Comparison of ENCODE assay signal across 24 mouse cellular contexts in genomic region chr13:43474722-43475121, GRCm38 (mm10).
"Had no signal": no experiment of that assay in that cellular context is flagged by ENCODE, and none has a peak within 500 bp of the region (broad histone marks: within the 10 kb centered on the region; RNA-seq: fewer than 3 reads in every experiment).

No protein-coding gene starts in this region.

- ATAC-seq: hindbrain, postnatal 0 days; intestine, embryonic 16.5 days; liver, embryonic 12.5 days had no signal

- DNase-seq: gastrocnemius, postnatal 14 days; gastrocnemius, postnatal 36 days; heart, adult 18-20 months; heart, postnatal 10 days; kidney, adult 11 months; kidney, adult 2 months; kidney, adult 9 months; kidney, postnatal 14 days; kidney, postnatal 36 days; layer of hippocampus, adult 9-11 months; layer of hippocampus, postnatal 36 days; left cerebral cortex, postnatal 4 days had no signal

- H3K27me3 ChIP-seq: heart, embryonic 12.5 days; hindbrain, embryonic 13.5 days; hindbrain, embryonic 15.5 days; kidney, embryonic 15.5 days; limb, embryonic 13.5 days; limb, embryonic 15.5 days; liver, embryonic 12.5 days; liver, embryonic 15.5 days had no signal

- H3K9ac ChIP-seq: heart, embryonic 12.5 days; hindbrain, embryonic 13.5 days; hindbrain, embryonic 15.5 days; kidney, embryonic 15.5 days; limb, embryonic 13.5 days; limb, embryonic 15.5 days; liver, embryonic 12.5 days; liver, embryonic 15.5 days had no signal

- H3K36me3 ChIP-seq: heart, embryonic 12.5 days; hindbrain, embryonic 15.5 days; liver, embryonic 15.5 days had no signal

- H3K4me2 ChIP-seq: hindbrain, embryonic 13.5 days; hindbrain, embryonic 15.5 days; kidney, embryonic 15.5 days; limb, embryonic 13.5 days; limb, embryonic 15.5 days; liver, embryonic 12.5 days; liver, embryonic 15.5 days had no signal

- H3K9me3 ChIP-seq: heart, embryonic 10.5 days; heart, embryonic 12.5 days; hindbrain, embryonic 15.5 days; kidney, embryonic 15.5 days; limb, embryonic 15.5 days; liver, embryonic 12.5 days; liver, embryonic 15.5 days had no signal

- H3K4me3 ChIP-seq: heart, embryonic 10.5 days; heart, embryonic 12.5 days; hindbrain, embryonic 13.5 days; hindbrain, embryonic 15.5 days; kidney, embryonic 15.5 days; limb, embryonic 13.5 days; limb, embryonic 15.5 days; liver, embryonic 12.5 days; liver, embryonic 15.5 days had no signal

- H3K27ac ChIP-seq: heart, embryonic 10.5 days; hindbrain, embryonic 13.5 days; hindbrain, embryonic 15.5 days; hindbrain, postnatal 0 days; kidney, embryonic 15.5 days; kidney, postnatal 0 days; limb, embryonic 13.5 days; limb, embryonic 15.5 days; liver, embryonic 12.5 days; liver, embryonic 15.5 days had no signal
